Mouse (Mus musculus): ENCODE measurements around the gene Gm29797. TPM values are rescaled to one million over a fixed set of nuclear protein-coding genes. Genes with fewer than 3 reads are reported as not detected.

The Gm29797 gene
- total and polyA plus RNA-seq, 2 experiments from 2014 or later, result not detected

GRCm38 (mm10) chr2:181645666-181646065 lies 11.2 kb upstream of the Gm29797 start:
- Histone ChIP-seq H3K36me3 (ENCODE audit: insufficient read depth, low read length) (peaks cover 46% of the 10 kb centered on the region), H3K27ac (no peak overlapping the region), H3K9me3 (ENCODE audit: low read length) (no peaks in the 10 kb centered on the region), H3K27me3 (ENCODE audit: insufficient read depth, low read length) (no peaks in the 10 kb centered on the region), H3K9ac (replicated peaks; ENCODE audit: low read length) (no peak overlapping the region), H3K4me1 (ENCODE audit: insufficient read depth, low read length) (no peaks in the 10 kb centered on the region), H3K4me2 (ENCODE audit: low read depth, low read length) (no peak overlapping the region), H3K4me3 (ENCODE audit: low read length) (no peak overlapping the region)
- TF ChIP-seq CTCF (IDR thresholded peaks at IDR 0.05; ENCODE audit: low read depth), result no peak
- ATAC-seq (no peak), DNase-seq (ENCODE audit: low spot score) (no peak)
- WGBS, result 84% methylated on average over 3 of the region's 3 CpGs

GRCm38 (mm10) chr2:181646626-181647472 lies 10.0 kb upstream of the Gm29797 start:
- no peak overlapping the region for H3K9ac ChIP-seq (replicated peaks; ENCODE audit: low read length)
- H3K9me3 ChIP-seq (ENCODE audit: low read length), result no peaks in the 10 kb centered on the region
- H3K4me2 ChIP-seq (ENCODE audit: low read depth, low read length), result no peak overlapping the region
- no peak for TF ChIP-seq CTCF (IDR thresholded peaks at IDR 0.05; ENCODE audit: low read depth)
- no peak overlapping the region for H3K4me3 ChIP-seq (ENCODE audit: low read length)
- H3K36me3 ChIP-seq (ENCODE audit: insufficient read depth, low read length), result peaks cover 44% of the 10 kb centered on the region
- DNase-seq (ENCODE audit: low spot score) (no peak), ATAC-seq (no peak)
- H3K4me1 ChIP-seq (ENCODE audit: insufficient read depth, low read length), result no peaks in the 10 kb centered on the region
- no peaks in the 10 kb centered on the region for H3K27me3 ChIP-seq (ENCODE audit: insufficient read depth, low read length)
- WGBS, result 93% methylated on average over 6 of the region's 6 CpGs
- no peak overlapping the region for H3K27ac ChIP-seq

GRCm38 (mm10) chr2:181648926-181649325 lies 7.9 kb upstream of the Gm29797 start:
- Histone ChIP-seq H3K9me3 (ENCODE audit: low read length) (no peaks in the 10 kb centered on the region), H3K36me3 (ENCODE audit: insufficient read depth, low read length) (peaks cover 59% of the 10 kb centered on the region), H3K9ac (replicated peaks; ENCODE audit: low read length) (no peak overlapping the region), H3K4me1 (ENCODE audit: insufficient read depth, low read length) (no peaks in the 10 kb centered on the region), H3K27me3 (ENCODE audit: insufficient read depth, low read length) (no peaks in the 10 kb centered on the region), H3K4me3 (ENCODE audit: low read length) (no peak overlapping the region), H3K4me2 (ENCODE audit: low read depth, low read length) (no peak overlapping the region), H3K27ac (no peak overlapping the region; the same call in 1 of the 2 replicates)
- no peak for TF ChIP-seq CTCF (IDR thresholded peaks at IDR 0.05; ENCODE audit: low read depth)
- WGBS, result 66% methylated on average over 10 of the region's 10 CpGs
- DNase-seq (ENCODE audit: low spot score) (peak; percentile 20), ATAC-seq (peak; percentile 45; the same call in 1 of the 2 replicates)

GRCm38 (mm10) chr2:181653065-181653464 lies 3.8 kb upstream of the Gm29797 start:
- Histone ChIP-seq H3K27me3 (ENCODE audit: insufficient read depth, low read length) (no peaks in the 10 kb centered on the region), H3K4me1 (ENCODE audit: insufficient read depth, low read length) (no peaks in the 10 kb centered on the region), H3K36me3 (ENCODE audit: insufficient read depth, low read length) (peaks cover 57% of the 10 kb centered on the region), H3K27ac (no peak overlapping the region), H3K9ac (replicated peaks; ENCODE audit: low read length) (no peak overlapping the region), H3K4me2 (ENCODE audit: low read depth, low read length) (no peak overlapping the region), H3K4me3 (ENCODE audit: low read length) (no peak overlapping the region), H3K9me3 (ENCODE audit: low read length) (no peaks in the 10 kb centered on the region)
- no peak for TF ChIP-seq CTCF (IDR thresholded peaks at IDR 0.05; ENCODE audit: low read depth)
- ATAC-seq (no peak), DNase-seq (ENCODE audit: low spot score) (no peak)

- Histone ChIP-seq H3K9ac (replicated peaks; ENCODE audit: low read length) (no peak overlapping the region), H3K4me2 (ENCODE audit: low read depth, low read length) (no peak overlapping the region), H3K9me3 (ENCODE audit: low read length) (no peaks in the 10 kb centered on the region), H3K36me3 (ENCODE audit: insufficient read depth, low read length) (peaks cover 57% of the 10 kb centered on the region), H3K4me1 (ENCODE audit: insufficient read depth, low read length) (no peaks in the 10 kb centered on the region), H3K4me3 (ENCODE audit: low read length) (no peak overlapping the region), H3K27ac (no peak overlapping the region), H3K27me3 (ENCODE audit: insufficient read depth, low read length) (no peaks in the 10 kb centered on the region)
- no peak for DNase-seq (ENCODE audit: low spot score)
- 90% methylated on average over 1 of the region's 1 CpGs for WGBS
- TF ChIP-seq CTCF (IDR thresholded peaks at IDR 0.05; ENCODE audit: low read depth), result no peak
- ATAC-seq, result 0 out of 2 replicates have a peak, but pooled peaks have one; percentile 5
Measured at GRCm38 (mm10) chr2:181653523-181653922, 3.3 kb upstream of the Gm29797 start.

GRCm38 (mm10) chr2:181657441-181657840 lies 607 bp downstream of the Gm29797 start:
- Histone ChIP-seq H3K9me3 (ENCODE audit: low read length) (no peaks in the 10 kb centered on the region), H3K27ac (no peak overlapping the region), H3K4me2 (ENCODE audit: low read depth, low read length) (no peak overlapping the region), H3K27me3 (ENCODE audit: insufficient read depth, low read length) (no peaks in the 10 kb centered on the region), H3K9ac (replicated peaks; ENCODE audit: low read length) (no peak overlapping the region), H3K4me1 (ENCODE audit: insufficient read depth, low read length) (no peaks in the 10 kb centered on the region), H3K4me3 (ENCODE audit: low read length) (no peak overlapping the region), H3K36me3 (ENCODE audit: insufficient read depth, low read length) (peaks cover 30% of the 10 kb centered on the region)
- 67% methylated on average over 2 of the region's 2 CpGs for WGBS
- no peak for TF ChIP-seq CTCF (IDR thresholded peaks at IDR 0.05; ENCODE audit: low read depth)
- DNase-seq (ENCODE audit: low spot score), result no peak
- ATAC-seq, result no peak

- no peak for ATAC-seq
Measured at GRCm38 (mm10) chr2:181658528-181658927, 1.7 kb downstream of the Gm29797 start.

More at GRCm38 (mm10) chr2:181658528-181658927, 1.7 kb downstream of the Gm29797 start:
- no peak overlapping the region for H3K27ac ChIP-seq
- peaks cover 21% of the 10 kb centered on the region for H3K36me3 ChIP-seq (ENCODE audit: insufficient read depth, low read length)
- H3K4me3 ChIP-seq (ENCODE audit: low read length), result no peak overlapping the region
- no peak overlapping the region for H3K9ac ChIP-seq (replicated peaks; ENCODE audit: low read length)
- no peak overlapping the region for H3K4me2 ChIP-seq (ENCODE audit: low read depth, low read length)
- H3K9me3 ChIP-seq (ENCODE audit: low read length), result no peaks in the 10 kb centered on the region
- no peak for TF ChIP-seq CTCF (IDR thresholded peaks at IDR 0.05; ENCODE audit: low read depth)
- no peaks in the 10 kb centered on the region for H3K27me3 ChIP-seq (ENCODE audit: insufficient read depth, low read length)
- no peaks in the 10 kb centered on the region for H3K4me1 ChIP-seq (ENCODE audit: insufficient read depth, low read length)
- WGBS, result 84% methylated on average over 7 of the region's 7 CpGs
- no peak for DNase-seq (ENCODE audit: low spot score)
